Mouse (Mus musculus): ENCODE results near the gene Zdhhc5.
"Not testable (repeated sequence)": the region's sequence is repeated elsewhere in the genome, so short reads cannot be mapped to it uniquely, and the experiment has no call there.

- TF ChIP-seq ZC3H11A (IDR thresholded peaks at IDR 0.05; ENCODE audit: borderline replicate concordance, low read depth, low read length); ZNF384 (IDR thresholded peaks at IDR 0.05; ENCODE audit: low read depth, low read length); HCFC1 (IDR thresholded peaks at IDR 0.05; ENCODE audit: borderline replicate concordance, insufficient read depth, low read length); CHD2 (IDR thresholded peaks at IDR 0.05; ENCODE audit: low read depth, low read length): not testable (repeated sequence)
Measured at GRCm38 (mm10) chr2:84671535-84671934, 43.4 kb downstream of the Zdhhc5 start.
